Mouse (Mus musculus) c-Kit-positive CD71-positive TER-119-positive erythroid progenitor cells, embryonic 14.5 days (primary cell): ENCODE results near the gene Tctex1d4.

Experiments
- DNase-seq: peaks from one replicate; pipeline ENCODE4 v3.0.0-alpha.2; 2013; ENCODE audit warnings: low spot score

The Tctex1d4 gene

GRCm38 (mm10) chr4:117126675-117127290, at the start of gene Tctex1d4:
Tctex1d4 (plus strand) TSS chr4:117126794.
- DNase-seq, result no peak

GRCm38 (mm10) chr4:117087948-117088640, 38.5 kb upstream of the Tctex1d4 start:
- peak; percentile 60 for DNase-seq

GRCm38 (mm10) chr4:117090586-117090985, 36.0 kb upstream of the Tctex1d4 start:
- peak; percentile 62 for DNase-seq

- no peak for DNase-seq
Measured at GRCm38 (mm10) chr4:117094626-117095361, 31.8 kb upstream of the Tctex1d4 start.

GRCm38 (mm10) chr4:117095551-117096452, 30.8 kb upstream of the Tctex1d4 start, which contains the start of gene Ptch2:
Ptch2 (plus strand) TSS chr4:117096075.
- no peak for DNase-seq

- DNase-seq, result no peak
Measured at GRCm38 (mm10) chr4:117096666-117097065, 29.9 kb upstream of the Tctex1d4 start.

- DNase-seq, result no peak
Measured at GRCm38 (mm10) chr4:117097969-117098763, 28.4 kb upstream of the Tctex1d4 start.

GRCm38 (mm10) chr4:117098764-117099036, 27.9 kb upstream of the Tctex1d4 start:
- no peak for DNase-seq

- DNase-seq, result no peak
Measured at GRCm38 (mm10) chr4:117100036-117100435, 26.6 kb upstream of the Tctex1d4 start.

- no peak for DNase-seq
Measured at GRCm38 (mm10) chr4:117101218-117101617, 25.4 kb upstream of the Tctex1d4 start.

GRCm38 (mm10) chr4:117104672-117105071, 21.9 kb upstream of the Tctex1d4 start:
- no peak for DNase-seq

GRCm38 (mm10) chr4:117105127-117105526, 21.5 kb upstream of the Tctex1d4 start:
- no peak for DNase-seq

GRCm38 (mm10) chr4:117107813-117108523, 18.6 kb upstream of the Tctex1d4 start:
- no peak for DNase-seq

- DNase-seq, result no peak
Measured at GRCm38 (mm10) chr4:117108524-117108849, 18.1 kb upstream of the Tctex1d4 start.

- DNase-seq, result no peak
Measured at GRCm38 (mm10) chr4:117109330-117109729, 17.3 kb upstream of the Tctex1d4 start.

GRCm38 (mm10) chr4:117110249-117110648, 16.3 kb upstream of the Tctex1d4 start:
- DNase-seq, result no peak

- no peak for DNase-seq
Measured at GRCm38 (mm10) chr4:117110985-117111384, 15.6 kb upstream of the Tctex1d4 start.

GRCm38 (mm10) chr4:117113237-117113636, 13.4 kb upstream of the Tctex1d4 start:
- no peak for DNase-seq

- DNase-seq, result no peak
Measured at GRCm38 (mm10) chr4:117115592-117115991, 11.0 kb upstream of the Tctex1d4 start.

- no peak for DNase-seq
Measured at GRCm38 (mm10) chr4:117117931-117118330, 8.7 kb upstream of the Tctex1d4 start.

GRCm38 (mm10) chr4:117119636-117120035, 7.0 kb upstream of the Tctex1d4 start:
- no peak for DNase-seq
